Mouse (Mus musculus) cerebral cortex, adult 2 months (tissue): ENCODE data around the gene Igf1.

Experiments
- WGBS: fragments of 180-500 bp; shearing (Covaris S2); methylation state at CpG from one replicate; pipeline ENCODE4 v1.1.7; 2018; 5-methylcytosine and 5-hydroxymethylcytosine counted together

Igf1 gene

GRCm38 (mm10) chr10:87898826-87899225 is 40.8 kb downstream of the Igf1 start:
- 91% methylated on average over 3 of the region's 3 CpGs for WGBS

- WGBS: 80% methylated on average over 7 of the region's 7 CpGs
These were observed 43.9 kb downstream of the Igf1 start for GRCm38 (mm10) chr10:87901916-87902315.

GRCm38 (mm10) chr10:87904324-87904723 is 46.3 kb downstream of the Igf1 start:
- WGBS: 50% methylated on average over 5 of the region's 5 CpGs

- 74% methylated on average over 3 of the region's 3 CpGs for WGBS
These were observed 47.0 kb downstream of the Igf1 start for GRCm38 (mm10) chr10:87905087-87905486.

- WGBS: 95% methylated on average over 3 of the region's 3 CpGs
These were observed 48.1 kb downstream of the Igf1 start for GRCm38 (mm10) chr10:87906121-87906520.

- 89% methylated on average over 2 of the region's 2 CpGs for WGBS
These were observed 48.8 kb downstream of the Igf1 start for GRCm38 (mm10) chr10:87906757-87907307.

GRCm38 (mm10) chr10:87913852-87914251 is 55.8 kb downstream of the Igf1 start:
- WGBS: 94% methylated on average over 3 of the region's 3 CpGs

GRCm38 (mm10) chr10:87914932-87915331 is 56.9 kb downstream of the Igf1 start:
- WGBS: 83% methylated on average over 10 of the region's 10 CpGs

- 98% methylated on average over 3 of the region's 3 CpGs for WGBS
These were observed 57.7 kb downstream of the Igf1 start for GRCm38 (mm10) chr10:87915782-87916181.

- 90% methylated on average over 3 of the region's 3 CpGs for WGBS
These were observed 64.2 kb downstream of the Igf1 start for GRCm38 (mm10) chr10:87922263-87922662.

- 70% methylated on average over 8 of the region's 8 CpGs for WGBS
These were observed 68.5 kb downstream of the Igf1 start for GRCm38 (mm10) chr10:87926564-87926963.

GRCm38 (mm10) chr10:87927131-87927609 is 69.1 kb downstream of the Igf1 start:
- WGBS: 14% methylated on average over 6 of the region's 6 CpGs

- WGBS: 62% methylated on average over 4 of the region's 4 CpGs
These were observed 90.1 kb downstream of the Igf1 start for GRCm38 (mm10) chr10:87948192-87948591.

- WGBS: 77% methylated on average over 6 of the region's 6 CpGs
These were observed 113.5 kb downstream of the Igf1 start for GRCm38 (mm10) chr10:87971536-87971935.

- 62% methylated on average over 4 of the region's 4 CpGs for WGBS
These were observed 116.0 kb downstream of the Igf1 start for GRCm38 (mm10) chr10:87973911-87974631.

- 60% methylated on average over 5 of the region's 5 CpGs for WGBS
These were observed 127.3 kb downstream of the Igf1 start for GRCm38 (mm10) chr10:87985375-87985774.

GRCm38 (mm10) chr10:87986201-87986600 is 128.1 kb downstream of the Igf1 start:
- 43% methylated on average over 3 of the region's 3 CpGs for WGBS
